Mouse (Mus musculus) brown adipose tissue, adult 24 weeks (tissue): ENCODE measurements around the gene Usf3. TPM values are rescaled to one million over a fixed set of nuclear protein-coding genes. Genes with fewer than 3 reads are reported as not detected.

Experiments used
- H3K27ac ChIP-seq: fragments of 200-500 bp; replicated peaks from 2 replicates; pipeline ENCODE4 v1.5.1; 2012; ENCODE audit warnings: low read depth, mild to moderate bottlenecking, low read length
- H3K4me1 ChIP-seq: fragments of 200-500 bp; 2 replicates; pipeline ENCODE4 v1.6.1; 2012; ENCODE audit warnings: low read length, mixed read lengths; ENCODE audit not compliant: control insufficient read depth, insufficient read depth, insufficient read length
- H3K4me3 ChIP-seq: fragments of 200-500 bp; 2 replicates; pipeline ENCODE4 v1.5.1; 2012; ENCODE audit warnings: low read depth, mild to moderate bottlenecking, low read length, moderate library complexity; ENCODE audit not compliant: insufficient read depth
- polyA plus RNA-seq: library from polyadenylated mRNA; stranded (reverse); fragments of >200 nt; gene quantifications from 2 replicates; pipeline ENCODE4 v1.2.4, GENCODE M21; 2012; ENCODE audit not compliant: missing spikeins, insufficient read depth, insufficient read length

The Usf3 gene
- polyA plus RNA-seq, 1 experiment, result 21.8 TPM

DNA sequence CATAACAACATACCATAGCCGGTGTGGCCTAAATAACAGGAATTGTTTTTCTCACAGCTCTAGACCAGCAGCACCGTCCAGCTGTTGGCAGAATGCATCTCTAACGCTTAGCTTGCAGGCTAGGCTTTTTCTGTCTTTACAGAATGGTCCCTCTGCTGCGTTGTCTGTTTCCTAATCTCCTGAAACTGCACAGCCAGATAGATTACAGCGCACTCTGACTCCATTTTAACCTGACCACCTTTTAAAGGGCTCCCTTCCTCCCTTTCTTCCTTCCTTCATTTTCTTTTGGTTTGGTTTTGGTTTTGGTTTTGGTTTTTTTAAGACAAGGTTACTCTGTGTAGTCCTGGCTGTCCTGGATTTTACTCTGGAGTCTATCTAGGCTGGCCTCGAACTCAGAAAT is 17.0 kb downstream of the Usf3 start:
- Histone ChIP-seq H3K27ac (no peak overlapping the region), H3K4me1 (no peaks in the 10 kb centered on the region; the same call in 1 of the 2 replicates), H3K4me3 (no peak overlapping the region)

GRCm38 (mm10) chr16:44190968-44191367 is 17.9 kb downstream of the Usf3 start:
- no peak overlapping the region for H3K27ac ChIP-seq
- no peak overlapping the region for H3K4me3 ChIP-seq
- H3K4me1 ChIP-seq, result no peaks in the 10 kb centered on the region; the same call in 1 of the 2 replicates

GRCm38 (mm10) chr16:44199066-44199703 is 26.1 kb downstream of the Usf3 start:
- H3K4me3 ChIP-seq, result no peak overlapping the region
- no peak overlapping the region for H3K27ac ChIP-seq
- H3K4me1 ChIP-seq, result no peaks in the 10 kb centered on the region

GRCm38 (mm10) chr16:44200146-44200545 is 27.1 kb downstream of the Usf3 start:
- no peaks in the 10 kb centered on the region for H3K4me1 ChIP-seq
- no peak overlapping the region for H3K27ac ChIP-seq
- no peak overlapping the region for H3K4me3 ChIP-seq

- no peak overlapping the region for H3K4me3 ChIP-seq
- no peak overlapping the region for H3K27ac ChIP-seq
- no peaks in the 10 kb centered on the region for H3K4me1 ChIP-seq
Measured at GRCm38 (mm10) chr16:44204331-44204730, 31.3 kb downstream of the Usf3 start.

DNA sequence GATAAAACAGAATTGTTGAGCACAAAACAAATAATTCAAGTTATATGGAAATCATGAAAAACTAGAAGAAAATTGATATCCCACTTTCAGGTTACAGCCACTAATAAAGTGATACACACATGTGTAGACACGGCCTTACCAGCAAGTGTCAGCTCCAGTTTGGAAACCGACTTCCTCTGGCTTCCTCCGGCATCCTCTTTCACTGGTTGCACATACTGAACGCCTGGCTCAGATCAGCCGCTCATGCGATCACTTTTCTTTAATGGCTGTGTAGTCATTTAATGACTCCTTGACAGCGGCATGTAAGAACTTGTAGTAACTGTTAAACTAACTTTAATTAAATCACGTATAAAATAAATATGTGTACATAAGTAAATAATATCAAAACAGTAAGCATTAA is 32.9 kb downstream of the Usf3 start:
- H3K27ac ChIP-seq, result no peak overlapping the region
- H3K4me3 ChIP-seq, result no peak overlapping the region
- no peaks in the 10 kb centered on the region for H3K4me1 ChIP-seq

GRCm38 (mm10) chr16:44210156-44211053 is 37.4 kb downstream of the Usf3 start:
- H3K4me3 ChIP-seq, result no peak overlapping the region
- no peak overlapping the region for H3K27ac ChIP-seq
- no peaks in the 10 kb centered on the region for H3K4me1 ChIP-seq

- no peak overlapping the region for H3K4me3 ChIP-seq
- no peaks in the 10 kb centered on the region for H3K4me1 ChIP-seq
- H3K27ac ChIP-seq, result no peak overlapping the region
Measured at GRCm38 (mm10) chr16:44211054-44211414, 38.0 kb downstream of the Usf3 start.

GRCm38 (mm10) chr16:44212703-44213102 is 39.7 kb downstream of the Usf3 start:
- no peak overlapping the region for H3K27ac ChIP-seq
- H3K4me3 ChIP-seq, result no peak overlapping the region
- no peaks in the 10 kb centered on the region for H3K4me1 ChIP-seq

DNA sequence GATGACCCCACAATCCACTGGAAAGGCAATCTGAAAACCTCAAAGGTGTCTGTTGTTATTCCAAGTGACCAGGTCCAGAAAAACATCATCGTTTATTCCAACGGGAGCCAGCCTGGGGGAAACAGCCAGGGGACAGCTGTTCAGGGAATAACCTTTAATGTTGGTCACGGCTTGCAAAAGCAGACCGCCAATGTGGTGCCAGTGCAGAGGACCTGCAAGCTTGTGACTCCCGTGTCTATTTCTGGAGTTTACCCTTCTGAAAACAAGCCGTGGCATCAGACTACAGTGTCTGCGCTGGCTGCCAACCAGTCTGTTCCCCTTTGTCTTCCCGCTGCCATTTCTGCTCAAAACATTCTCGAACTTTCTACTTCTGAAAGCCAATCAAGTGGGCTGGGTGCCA is 42.5 kb downstream of the Usf3 start:
- Histone ChIP-seq H3K4me3 (no peak overlapping the region), H3K27ac (no peak overlapping the region), H3K4me1 (no peaks in the 10 kb centered on the region)

GRCm38 (mm10) chr16:44216417-44216816 is 43.4 kb downstream of the Usf3 start:
- Histone ChIP-seq H3K27ac (no peak overlapping the region), H3K4me3 (no peak overlapping the region), H3K4me1 (no peaks in the 10 kb centered on the region)

- Histone ChIP-seq H3K4me1 (no peaks in the 10 kb centered on the region), H3K4me3 (no peak overlapping the region), H3K27ac (no peak overlapping the region)
Measured at GRCm38 (mm10) chr16:44221463-44221862, 48.4 kb downstream of the Usf3 start.

- no peaks in the 10 kb centered on the region for H3K4me1 ChIP-seq
- no peak overlapping the region for H3K27ac ChIP-seq
Measured at GRCm38 (mm10) chr16:44226706-44227291, 53.8 kb downstream of the Usf3 start.

GRCm38 (mm10) chr16:44233019-44233418 is 60.0 kb downstream of the Usf3 start:
- Histone ChIP-seq H3K4me3 (no peak overlapping the region), H3K4me1 (no peaks in the 10 kb centered on the region), H3K27ac (no peak overlapping the region)

More at GRCm38 (mm10) chr16:44226706-44227291, 53.8 kb downstream of the Usf3 start:
- H3K4me3 ChIP-seq, result no peak overlapping the region

DNA sequence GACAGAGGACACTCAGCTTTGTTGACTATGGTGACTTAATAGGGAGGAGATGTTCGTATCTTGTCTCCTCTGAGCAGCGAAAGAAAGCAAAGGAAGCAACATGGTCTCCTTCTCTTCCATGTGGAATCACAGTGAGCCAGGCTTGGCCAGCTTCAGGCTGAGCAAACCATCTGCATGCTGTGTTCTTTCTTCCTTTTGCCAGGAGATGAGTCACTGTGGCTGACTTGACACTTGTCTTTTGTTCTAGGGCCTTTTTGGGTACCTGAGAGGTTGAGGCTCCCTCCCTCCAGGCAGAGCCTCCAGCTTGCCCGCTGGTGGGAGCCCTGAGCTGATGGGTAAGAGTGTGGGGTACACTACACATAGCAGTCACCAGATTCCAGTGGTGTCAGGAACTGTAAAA is 64.8 kb downstream of the Usf3 start:
- Histone ChIP-seq H3K27ac (no peak overlapping the region), H3K4me3 (no peak overlapping the region), H3K4me1 (no peaks in the 10 kb centered on the region)
